Mouse (Mus musculus): ENCODE measurements around the gene Fbxw16. TPM values are rescaled to one million over a fixed set of nuclear protein-coding genes. Genes with fewer than 3 reads are reported as not detected.
"Not testable (repeated sequence)": the region's sequence is repeated elsewhere in the genome, so short reads cannot be mapped to it uniquely, and the experiment has no call there.

The Fbxw16 gene
- not detected for total RNA-seq (2021)
- long read RNA-seq, experiment 1 = 0 reads
- long read RNA-seq, experiment 2 = 0 reads

DNA sequence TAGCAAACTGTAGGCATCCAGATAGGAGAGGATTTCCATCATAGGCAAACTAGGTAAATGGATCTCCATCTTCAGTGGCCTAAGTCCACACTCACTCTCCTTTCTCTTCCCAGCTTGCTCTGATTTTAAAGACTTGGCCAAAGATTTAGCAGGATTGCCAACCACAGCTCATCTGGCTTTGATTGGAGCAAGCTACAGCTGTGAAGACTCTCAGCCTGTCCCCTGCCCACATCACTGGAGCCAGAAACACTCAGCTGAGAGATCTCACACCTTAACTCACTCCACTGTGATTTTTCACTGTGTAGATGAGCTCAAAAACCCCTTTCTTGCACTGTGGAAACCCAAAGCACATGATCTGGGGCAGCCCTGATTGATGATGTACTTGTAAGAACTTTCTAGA, at the start of gene Fbxw16:
Gene Fbxw16, minus strand, starts transcription at position 101 of the 400 bp plus-strand sequence.
- DNase-seq = no peak

DNA sequence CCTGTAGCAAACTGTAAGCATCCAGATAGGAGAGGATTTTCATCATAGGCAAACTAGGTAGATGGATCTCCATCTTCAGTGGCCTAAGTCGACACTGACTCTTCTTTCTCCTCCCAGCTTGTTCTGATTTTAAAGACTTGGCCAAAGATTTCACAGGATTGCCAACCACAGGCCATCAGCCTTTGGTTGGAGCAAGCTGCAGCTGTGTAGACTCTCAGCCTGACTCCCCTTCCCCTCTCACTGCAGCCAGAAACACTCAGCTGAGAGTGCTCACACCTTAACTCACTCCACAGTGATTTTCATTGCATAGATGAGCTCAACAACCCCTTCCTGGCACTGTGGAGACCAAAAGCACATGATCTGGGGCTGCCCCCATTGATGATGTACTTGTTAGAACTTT, 46.8 kb upstream of the Fbxw16 start, which contains the start of gene Fbxw19:
Gene Fbxw19, minus strand, starts transcription at position 101 of the 400 bp plus-strand sequence.
- DNase-seq = not testable (repeated sequence)

DNA sequence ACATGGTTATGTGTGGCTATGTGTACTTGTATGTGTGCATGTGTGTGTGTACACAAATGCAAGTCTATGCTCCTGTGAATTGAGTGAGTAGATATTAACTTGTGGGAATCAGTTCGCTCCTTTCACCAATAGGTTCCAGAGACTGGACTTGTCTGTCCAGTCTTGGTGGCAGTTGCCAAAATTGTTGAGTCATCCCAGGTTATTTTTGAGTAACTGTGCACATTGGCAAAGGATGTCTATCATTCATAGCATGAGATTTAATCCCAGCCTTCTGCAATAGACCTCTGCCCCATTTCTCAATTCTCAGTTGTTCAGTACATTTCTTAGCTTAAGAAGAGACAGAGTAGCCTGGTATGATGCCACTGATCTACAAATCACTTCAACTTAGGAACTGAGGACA, 16.0 kb downstream of the Fbxw16 start:
- DNase-seq = no peak

GRCm38 (mm10) chr9:109404196-109404595, 44.7 kb downstream of the Fbxw16 start, which contains the start of gene Fbxw22:
Gene Fbxw22, minus strand, starts transcription at chr9:109404296.
- not testable (repeated sequence) for DNase-seq

Other genes starting within 250 kb of the Fbxw16 start
- gene Fbxw20, start 214.4 kb downstream of the Fbxw16 start, total RNA-seq (2021) = not detected
- gene Fbxw14, start 161.5 kb downstream of the Fbxw16 start, total RNA-seq (2021) = not detected
- gene Fbxw28, start 109.5 kb downstream of the Fbxw16 start, total RNA-seq (2021) = not detected
- not detected for gene Fbxw22, start 44.8 kb downstream of the Fbxw16 start, total RNA-seq (2021)
- not detected for gene Fbxw19, start 46.7 kb upstream of the Fbxw16 start, total RNA-seq (2021)
- gene Fbxw15, start 119.1 kb upstream of the Fbxw16 start, total RNA-seq (2021) = not detected
- gene Fbxw24, start 176.9 kb upstream of the Fbxw16 start, total RNA-seq (2021) = not detected
- gene Fbxw25, start 215.5 kb upstream of the Fbxw16 start, total RNA-seq (2021) = not detected

Data from gastrocnemius, postnatal 25 days (tissue).